Mouse (Mus musculus) bone marrow, adult 2 months (tissue): ENCODE results near the gene Tbx5.

Experiments
- CTCF ChIP-seq: fragments of 200-500 bp; IDR thresholded peaks from 2 replicates; pipeline ENCODE4 v1.5.1; 2011; ENCODE audit warnings: low read length, control low read depth; ENCODE audit not compliant: control insufficient read depth, insufficient read depth
- POLR2A ChIP-seq: fragments of 200-500 bp; IDR thresholded peaks from 2 replicates; pipeline ENCODE4 v1.6.1; 2011; ENCODE audit warnings: low read depth, mild to moderate bottlenecking, control low read depth, low read length, borderline replicate concordance; ENCODE audit not compliant: control insufficient read depth

DNA sequence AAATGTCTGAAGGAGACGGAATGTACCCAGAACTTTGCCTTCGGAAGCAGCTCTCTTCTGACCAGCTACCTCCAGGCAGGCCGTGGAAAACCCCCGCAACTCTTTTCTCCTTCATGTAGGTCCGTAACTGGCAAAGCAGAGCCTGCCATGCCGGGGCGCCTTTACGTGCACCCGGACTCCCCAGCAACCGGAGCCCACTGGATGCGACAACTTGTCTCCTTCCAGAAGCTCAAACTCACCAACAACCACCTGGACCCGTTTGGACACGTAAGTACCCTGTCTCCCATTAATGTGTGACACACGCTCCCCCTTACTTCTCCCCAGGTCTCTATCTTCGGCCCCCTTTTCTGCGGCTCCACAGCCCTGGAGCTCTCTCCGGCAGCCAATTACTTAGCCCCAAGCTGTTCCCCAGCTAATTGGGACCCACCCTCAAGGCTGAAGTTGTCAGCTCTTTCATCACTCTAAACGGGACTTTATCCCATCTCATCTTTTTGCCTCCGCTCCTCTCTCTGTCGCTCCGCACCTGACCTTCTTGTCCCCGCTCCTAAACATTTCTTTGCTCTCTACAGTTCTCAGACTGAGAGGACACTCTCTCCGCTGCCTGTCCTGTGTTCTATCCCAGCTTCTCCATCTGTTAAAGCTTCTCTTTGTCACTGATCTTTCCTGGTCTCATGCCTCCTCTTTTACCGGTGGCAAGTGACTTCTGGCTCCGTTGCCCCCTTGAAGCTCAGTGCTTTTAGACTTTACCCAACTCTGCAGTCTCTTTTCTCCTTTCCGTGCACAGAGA is 9.4 kb downstream of the Tbx5 start:
- TF ChIP-seq CTCF (no peak), POLR2A (no peak)
